Mouse (Mus musculus): ENCODE results near the gene Lrrc63. TPM values are rescaled to one million over a fixed set of nuclear protein-coding genes. Genes with fewer than 3 reads are reported as not detected.

The Lrrc63 gene
- polyA plus RNA-seq, 1 experiment from 2014 or later = 0.05 TPM

GRCm38 (mm10) chr14:75077946-75078345 lies 52.7 kb downstream of the Lrrc63 start:
- 56% methylated on average over 6 of the region's 6 CpGs for WGBS (ENCODE audit: insufficient replicate concordance)
- Histone ChIP-seq H3K9me3 (replicated peaks; ENCODE audit: control insufficient read depth, low read length) (no peaks in the 10 kb centered on the region), H3K4me1 (ENCODE audit: control insufficient read depth, low read depth, low read length) (no peaks in the 10 kb centered on the region), H3K4me3 (ENCODE audit: low read depth, low read length) (no peak overlapping the region), H3K9ac (ENCODE audit: low read depth, low read length) (no peak overlapping the region), H3K27me3 (ENCODE audit: control insufficient read depth, insufficient read depth, low read depth, low read length) (no peaks in the 10 kb centered on the region), H3K36me3 (ENCODE audit: control insufficient read depth, insufficient read depth) (no peaks in the 10 kb centered on the region), H3K4me2 (ENCODE audit: low read depth, low read length) (no peak overlapping the region), H3K27ac (ENCODE audit: low read length) (no peak overlapping the region)
- ATAC-seq (ENCODE audit: low read depth) = no peak

- Histone ChIP-seq H3K36me3 (ENCODE audit: control insufficient read depth, insufficient read depth) (no peaks in the 10 kb centered on the region), H3K4me3 (ENCODE audit: low read depth, low read length) (no peak overlapping the region), H3K4me1 (ENCODE audit: control insufficient read depth, low read depth, low read length) (no peaks in the 10 kb centered on the region), H3K9me3 (replicated peaks; ENCODE audit: control insufficient read depth, low read length) (no peaks in the 10 kb centered on the region), H3K27me3 (ENCODE audit: control insufficient read depth, insufficient read depth, low read depth, low read length) (no peaks in the 10 kb centered on the region), H3K9ac (ENCODE audit: low read depth, low read length) (no peak overlapping the region), H3K27ac (ENCODE audit: low read length) (no peak overlapping the region), H3K4me2 (ENCODE audit: low read depth, low read length) (no peak overlapping the region)
- WGBS (ENCODE audit: insufficient replicate concordance) = 42% methylated on average over 10 of the region's 10 CpGs
- no peak for ATAC-seq (ENCODE audit: low read depth)
Observed at GRCm38 (mm10) chr14:75075299-75076180, 55.1 kb downstream of the Lrrc63 start.

GRCm38 (mm10) chr14:75071091-75071490 lies 59.6 kb downstream of the Lrrc63 start:
- Histone ChIP-seq H3K9ac (ENCODE audit: low read depth, low read length) (no peak overlapping the region), H3K27me3 (ENCODE audit: control insufficient read depth, insufficient read depth, low read depth, low read length) (no peaks in the 10 kb centered on the region), H3K36me3 (ENCODE audit: control insufficient read depth, insufficient read depth) (no peaks in the 10 kb centered on the region), H3K9me3 (replicated peaks; ENCODE audit: control insufficient read depth, low read length) (no peaks in the 10 kb centered on the region), H3K4me3 (ENCODE audit: low read depth, low read length) (no peak overlapping the region), H3K4me1 (ENCODE audit: control insufficient read depth, low read depth, low read length) (no peaks in the 10 kb centered on the region), H3K27ac (ENCODE audit: low read length) (no peak overlapping the region), H3K4me2 (ENCODE audit: low read depth, low read length) (no peak overlapping the region)
- no peak for ATAC-seq (ENCODE audit: low read depth)
- 67% methylated on average over 15 of the region's 15 CpGs for WGBS (ENCODE audit: insufficient replicate concordance)

- no peak overlapping the region for H3K9ac ChIP-seq (ENCODE audit: low read depth, low read length)
- no peaks in the 10 kb centered on the region for H3K36me3 ChIP-seq (ENCODE audit: control insufficient read depth, insufficient read depth)
- ATAC-seq (ENCODE audit: low read depth) = peak; percentile 56
- no peak overlapping the region for H3K4me3 ChIP-seq (ENCODE audit: low read depth, low read length)
- no peaks in the 10 kb centered on the region for H3K27me3 ChIP-seq (ENCODE audit: control insufficient read depth, insufficient read depth, low read depth, low read length)
- H3K9me3 ChIP-seq (replicated peaks; ENCODE audit: control insufficient read depth, low read length) = no peaks in the 10 kb centered on the region
- peak overlapping the region; percentile 72 for H3K27ac ChIP-seq (ENCODE audit: low read length)
- H3K4me1 ChIP-seq (ENCODE audit: control insufficient read depth, low read depth, low read length) = no peaks in the 10 kb centered on the region
- H3K4me2 ChIP-seq (ENCODE audit: low read depth, low read length) = peak overlapping the region; percentile 44; the same call in 1 of the 2 replicates
- WGBS (ENCODE audit: insufficient replicate concordance) = 17% methylated on average over 7 of the region's 7 CpGs
Observed at GRCm38 (mm10) chr14:75069356-75069979, 61.2 kb downstream of the Lrrc63 start.

GRCm38 (mm10) chr14:75068430-75069112 lies 62.1 kb downstream of the Lrrc63 start:
- no peaks in the 10 kb centered on the region for H3K4me1 ChIP-seq (ENCODE audit: control insufficient read depth, low read depth, low read length)
- H3K9me3 ChIP-seq (replicated peaks; ENCODE audit: control insufficient read depth, low read length) = no peaks in the 10 kb centered on the region
- peak overlapping the region; percentile 5; the same call in 1 of the 2 replicates for H3K4me3 ChIP-seq (ENCODE audit: low read depth, low read length)
- WGBS (ENCODE audit: insufficient replicate concordance) = 12% methylated on average over 19 of the region's 19 CpGs
- H3K27ac ChIP-seq (ENCODE audit: low read length) = peak overlapping the region; percentile 58; the same call in 1 of the 2 replicates
- H3K9ac ChIP-seq (ENCODE audit: low read depth, low read length) = no peak overlapping the region
- no peaks in the 10 kb centered on the region for H3K27me3 ChIP-seq (ENCODE audit: control insufficient read depth, insufficient read depth, low read depth, low read length)
- H3K4me2 ChIP-seq (ENCODE audit: low read depth, low read length) = peak overlapping the region; percentile 44
- no peak for ATAC-seq (ENCODE audit: low read depth)
- no peaks in the 10 kb centered on the region for H3K36me3 ChIP-seq (ENCODE audit: control insufficient read depth, insufficient read depth)

- no peaks in the 10 kb centered on the region for H3K4me1 ChIP-seq (ENCODE audit: control insufficient read depth, low read depth, low read length)
- no peak overlapping the region for H3K4me2 ChIP-seq (ENCODE audit: low read depth, low read length)
- no peaks in the 10 kb centered on the region for H3K9me3 ChIP-seq (replicated peaks; ENCODE audit: control insufficient read depth, low read length)
- ATAC-seq (ENCODE audit: low read depth) = no peak
- 68% methylated on average over 5 of the region's 5 CpGs for WGBS (ENCODE audit: insufficient replicate concordance)
- no peaks in the 10 kb centered on the region for H3K36me3 ChIP-seq (ENCODE audit: control insufficient read depth, insufficient read depth)
- H3K4me3 ChIP-seq (ENCODE audit: low read depth, low read length) = no peak overlapping the region
- H3K27ac ChIP-seq (ENCODE audit: low read length) = no peak overlapping the region
- H3K27me3 ChIP-seq (ENCODE audit: control insufficient read depth, insufficient read depth, low read depth, low read length) = no peaks in the 10 kb centered on the region
- no peak overlapping the region for H3K9ac ChIP-seq (ENCODE audit: low read depth, low read length)
Observed at GRCm38 (mm10) chr14:75065211-75065610, 65.5 kb downstream of the Lrrc63 start.

- Histone ChIP-seq H3K9me3 (replicated peaks; ENCODE audit: control insufficient read depth, low read length) (no peaks in the 10 kb centered on the region), H3K9ac (ENCODE audit: low read depth, low read length) (no peak overlapping the region), H3K27me3 (ENCODE audit: control insufficient read depth, insufficient read depth, low read depth, low read length) (no peaks in the 10 kb centered on the region), H3K4me2 (ENCODE audit: low read depth, low read length) (no peak overlapping the region), H3K4me3 (ENCODE audit: low read depth, low read length) (no peak overlapping the region), H3K4me1 (ENCODE audit: control insufficient read depth, low read depth, low read length) (no peaks in the 10 kb centered on the region), H3K36me3 (ENCODE audit: control insufficient read depth, insufficient read depth) (no peaks in the 10 kb centered on the region), H3K27ac (ENCODE audit: low read length) (no peak overlapping the region)
- peak; percentile 35 for ATAC-seq (ENCODE audit: low read depth)
- WGBS (ENCODE audit: insufficient replicate concordance) = 57% methylated on average over 7 of the region's 7 CpGs
Observed at GRCm38 (mm10) chr14:75064520-75064919, 66.2 kb downstream of the Lrrc63 start.

GRCm38 (mm10) chr14:75063936-75064335 lies 66.7 kb downstream of the Lrrc63 start:
- 76% methylated on average over 8 of the region's 8 CpGs for WGBS (ENCODE audit: insufficient replicate concordance)
- no peaks in the 10 kb centered on the region for H3K9me3 ChIP-seq (replicated peaks; ENCODE audit: control insufficient read depth, low read length)
- H3K27me3 ChIP-seq (ENCODE audit: control insufficient read depth, insufficient read depth, low read depth, low read length) = no peaks in the 10 kb centered on the region
- no peaks in the 10 kb centered on the region for H3K4me1 ChIP-seq (ENCODE audit: control insufficient read depth, low read depth, low read length)
- H3K4me2 ChIP-seq (ENCODE audit: low read depth, low read length) = no peak overlapping the region
- H3K27ac ChIP-seq (ENCODE audit: low read length) = no peak overlapping the region
- no peak for ATAC-seq (ENCODE audit: low read depth)
- no peaks in the 10 kb centered on the region for H3K36me3 ChIP-seq (ENCODE audit: control insufficient read depth, insufficient read depth)
- H3K4me3 ChIP-seq (ENCODE audit: low read depth, low read length) = no peak overlapping the region
- no peak overlapping the region for H3K9ac ChIP-seq (ENCODE audit: low read depth, low read length)

Measured in liver, embryonic 16.5 days (tissue).